Mouse (Mus musculus) thymus, adult 2 months (tissue): Measurements from ENCODE around the gene Prkg1.

Experiments
- CTCF ChIP-seq: fragments of 200-500 bp; IDR thresholded peaks from 2 replicates; pipeline ENCODE4 v1.5.1; 2012; ENCODE audit warnings: mild to moderate bottlenecking, control low read depth, low read length, moderate library complexity, borderline replicate concordance; ENCODE audit not compliant: control insufficient read depth, poor library complexity, insufficient read depth; ENCODE audit errors: extremely low read depth
- POLR2A ChIP-seq: fragments of 200-500 bp; IDR thresholded peaks from 2 replicates; pipeline ENCODE4 v1.6.1; 2012; ENCODE audit warnings: mild to moderate bottlenecking, low read length, control low read depth, moderate library complexity; ENCODE audit not compliant: control insufficient read depth, poor library complexity, insufficient read depth; ENCODE audit errors: extremely low read depth

DNA sequence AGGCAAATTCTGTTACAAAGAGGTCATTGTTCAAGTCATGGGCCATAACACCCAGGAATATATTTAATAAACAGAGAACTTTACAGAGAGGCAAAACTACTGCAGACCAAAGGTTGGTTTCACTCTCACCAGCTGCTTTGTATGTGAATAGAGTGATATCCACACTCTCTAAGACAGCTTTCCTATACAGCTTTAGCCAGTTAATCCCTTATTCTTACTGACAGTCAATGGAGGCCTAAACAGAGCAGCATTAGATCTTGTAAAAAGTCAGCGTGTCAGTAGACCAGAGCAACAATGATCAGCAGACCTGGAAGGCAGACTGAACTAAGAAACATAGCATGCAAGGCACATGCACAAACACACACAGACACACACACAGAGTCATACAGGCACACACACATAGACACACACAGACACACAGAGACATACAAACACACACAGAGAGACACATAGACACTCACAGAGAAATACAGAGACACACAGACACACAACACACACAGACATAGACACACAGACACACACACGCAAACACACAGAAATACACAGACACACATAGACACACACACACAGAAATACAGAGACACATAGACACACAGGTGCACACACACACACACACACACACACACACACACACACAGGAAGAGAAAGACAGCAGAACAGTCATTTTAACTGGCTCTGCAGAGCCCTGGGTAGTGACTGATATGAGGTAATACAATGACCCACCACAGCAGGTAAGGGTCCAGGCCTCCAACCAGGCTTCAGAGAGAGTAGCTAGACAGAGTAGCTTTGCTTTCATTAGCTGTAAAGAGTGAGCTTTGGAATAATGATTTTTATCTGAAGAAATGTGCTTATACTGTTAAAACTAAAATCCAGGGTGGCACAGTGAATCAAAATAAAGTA, 723.6 kb downstream of the Prkg1 start:
- TF ChIP-seq CTCF, result no peak
- TF ChIP-seq POLR2A, result no peak
